Mouse (Mus musculus) liver, embryonic 16.5 days (tissue): ENCODE measurements around the gene Rtp3. TPM values are rescaled to one million over a fixed set of nuclear protein-coding genes. Genes with fewer than 3 reads are reported as not detected.

Experiments used
- ATAC-seq: fragments of 200-750 bp; cut with Nextera tagmentation; 2 replicates; pipeline ENCODE4 v1.8.0; 2017; ENCODE audit warnings: low read depth, mild to moderate bottlenecking, moderate number of reproducible peaks, moderate library complexity
- H3K27ac ChIP-seq: fragments of 300-500 bp; sonication (generic); 2 replicates; pipeline ENCODE4 v1.5.1; 2014; ENCODE audit warnings: mild to moderate bottlenecking, low read length
- H3K27me3 ChIP-seq: fragments of 300-500 bp; sonication (generic); 2 replicates; pipeline ENCODE4 v1.6.1; 2014; ENCODE audit warnings: low read depth, low read length, mixed read lengths; ENCODE audit not compliant: control insufficient read depth, insufficient read depth
- H3K36me3 ChIP-seq: fragments of 300-500 bp; sonication (generic); 2 replicates; pipeline ENCODE4 v1.6.1; 2014; ENCODE audit warnings: mild to moderate bottlenecking; ENCODE audit not compliant: control insufficient read depth, insufficient read depth
- H3K4me1 ChIP-seq: fragments of 300-500 bp; sonication (generic); 2 replicates; pipeline ENCODE4 v1.6.1; 2014; ENCODE audit warnings: low read depth, low read length, mixed read lengths; ENCODE audit not compliant: control insufficient read depth
- H3K4me2 ChIP-seq: fragments of 300-500 bp; sonication (generic); 2 replicates; pipeline ENCODE4 v1.6.1; 2014; ENCODE audit warnings: low read depth, low read length, mixed read lengths
- H3K4me3 ChIP-seq: fragments of 300-500 bp; sonication (generic); 2 replicates; pipeline ENCODE4 v1.5.1; 2014; ENCODE audit warnings: low read depth, mild to moderate bottlenecking, low read length
- H3K9ac ChIP-seq: fragments of 300-500 bp; sonication (generic); 2 replicates; pipeline ENCODE4 v1.6.1; 2014; ENCODE audit warnings: low read depth, low read length
- H3K9me3 ChIP-seq: fragments of 300-500 bp; sonication (generic); replicated peaks from 2 replicates; pipeline ENCODE4 v1.6.1; 2016; ENCODE audit warnings: low read length; ENCODE audit not compliant: control insufficient read depth
- WGBS: fragments of 180-500 bp; shearing (Covaris S2); extraction: QIAGEN DNeasy Blood & Tissue Kit; methylation state at CpG from one replicate; pipeline ENCODE4 v1.1.7; 2014; ENCODE audit not compliant: insufficient replicate concordance; 5-methylcytosine and 5-hydroxymethylcytosine counted together
- polyA plus RNA-seq: library from polyadenylated mRNA; unstranded; fragments of >200 nt; fragmentation: Nextera tagmentation; extraction: Ambion mirVana; gene quantifications from 2 replicates; pipeline ENCODE4 v1.2.1, GENCODE M21; 2015

The Rtp3 gene
- polyA plus RNA-seq, 1 experiment from 2014 or later: 18.1 TPM

GRCm38 (mm10) chr9:110946548-110947044 lies 43.8 kb downstream of the Rtp3 start:
- 17% methylated on average over 20 of the region's 20 CpGs for WGBS
- H3K4me1 ChIP-seq: no peaks in the 10 kb centered on the region
- no peak for ATAC-seq
- H3K4me3 ChIP-seq: no peak overlapping the region
- no peaks in the 10 kb centered on the region for H3K36me3 ChIP-seq
- H3K27me3 ChIP-seq: peaks cover 28% of the 10 kb centered on the region
- no peak overlapping the region for H3K27ac ChIP-seq
- no peak overlapping the region for H3K4me2 ChIP-seq
- no peaks in the 10 kb centered on the region for H3K9me3 ChIP-seq
- H3K9ac ChIP-seq: no peak overlapping the region

- Histone ChIP-seq H3K9ac (no peak within 1 kb of the TSS), H3K27me3 (peaks cover 28% of the 10 kb centered on the region), H3K4me1 (no peaks in the 10 kb centered on the region), H3K27ac (no peak within 1 kb of the TSS), H3K4me3 (no peak within 1 kb of the TSS), H3K4me2 (no peak within 1 kb of the TSS), H3K9me3 (no peaks in the 10 kb centered on the region), H3K36me3 (no peaks in the 10 kb centered on the region)
- no peak for ATAC-seq
- WGBS: 13% methylated on average over 11 of the region's 11 CpGs
These were observed 44.5 kb downstream of the Rtp3 start, which contains the start of gene Tdgf1 for GRCm38 (mm10) chr9:110945926-110946325. TSS of gene Tdgf1 (minus strand) at chr9:110946158.

- H3K4me1 ChIP-seq: no peaks in the 10 kb centered on the region
- H3K27me3 ChIP-seq: peaks cover 28% of the 10 kb centered on the region
- H3K9ac ChIP-seq: no peak overlapping the region
- H3K36me3 ChIP-seq: no peaks in the 10 kb centered on the region
- no peak overlapping the region for H3K4me2 ChIP-seq
- H3K9me3 ChIP-seq: no peaks in the 10 kb centered on the region
- no peak overlapping the region for H3K4me3 ChIP-seq
- no peak overlapping the region for H3K27ac ChIP-seq
- 17% methylated on average over 18 of the region's 18 CpGs for WGBS
- ATAC-seq: no peak
These were observed 45.0 kb downstream of the Rtp3 start for GRCm38 (mm10) chr9:110945343-110945742.

- Histone ChIP-seq H3K4me1 (no peaks in the 10 kb centered on the region), H3K4me2 (no peak overlapping the region), H3K9me3 (no peaks in the 10 kb centered on the region), H3K9ac (no peak overlapping the region), H3K27me3 (peaks cover 28% of the 10 kb centered on the region), H3K27ac (no peak overlapping the region), H3K36me3 (no peaks in the 10 kb centered on the region), H3K4me3 (no peak overlapping the region)
- WGBS: 29% methylated on average over 13 of the region's 13 CpGs
- ATAC-seq: no peak
These were observed 46.1 kb downstream of the Rtp3 start for GRCm38 (mm10) chr9:110944265-110944664.

- ATAC-seq: no peak
- Histone ChIP-seq H3K9ac (no peak overlapping the region), H3K27ac (no peak overlapping the region), H3K4me2 (no peak overlapping the region), H3K4me3 (no peak overlapping the region), H3K4me1 (no peaks in the 10 kb centered on the region; the same call in 1 of the 2 replicates), H3K36me3 (no peaks in the 10 kb centered on the region), H3K9me3 (no peaks in the 10 kb centered on the region), H3K27me3 (no peaks in the 10 kb centered on the region)
- WGBS: 49% methylated on average over 12 of the region's 12 CpGs
These were observed 52.6 kb downstream of the Rtp3 start for GRCm38 (mm10) chr9:110937506-110938490.

GRCm38 (mm10) chr9:110935941-110936340 lies 54.4 kb downstream of the Rtp3 start:
- H3K36me3 ChIP-seq: no peaks in the 10 kb centered on the region
- 72% methylated on average over 7 of the region's 7 CpGs for WGBS
- no peak for ATAC-seq

More at GRCm38 (mm10) chr9:110935941-110936340, 54.4 kb downstream of the Rtp3 start:
- H3K4me2 ChIP-seq: no peak overlapping the region
- H3K27ac ChIP-seq: no peak overlapping the region
- no peaks in the 10 kb centered on the region for H3K9me3 ChIP-seq
- H3K27me3 ChIP-seq: no peaks in the 10 kb centered on the region
- no peak overlapping the region for H3K9ac ChIP-seq
- no peak overlapping the region for H3K4me3 ChIP-seq
- no peaks in the 10 kb centered on the region; the same call in 1 of the 2 replicates for H3K4me1 ChIP-seq

Other genes with a start within 250 kb of the Rtp3 start
- 1.1 and 1.9 TPM in 2 replicates for gene Myl3, start 248.7 kb downstream of the Rtp3 start, polyA plus RNA-seq
- gene Pth1r, start 243.4 kb downstream of the Rtp3 start, polyA plus RNA-seq: 2.3 and 2.5 TPM in 2 replicates
- not detected in 2 replicates for gene Prss42, start 192.4 kb downstream of the Rtp3 start, polyA plus RNA-seq
- not detected in 2 replicates for gene Prss44, start 176.6 kb downstream of the Rtp3 start, polyA plus RNA-seq
- gene Prss43, start 163.9 kb downstream of the Rtp3 start, polyA plus RNA-seq: not detected in 2 replicates
- not detected in 2 replicates for gene Prss45, start 156.0 kb downstream of the Rtp3 start, polyA plus RNA-seq
- gene Prss46, start 146.1 kb downstream of the Rtp3 start, polyA plus RNA-seq: not detected in 2 replicates
- gene Prss50, start 132.6 kb downstream of the Rtp3 start, polyA plus RNA-seq: 8.2 and 8.6 TPM in 2 replicates
- 1.8 and 2.0 TPM in 2 replicates for gene Als2cl, start 110.7 kb downstream of the Rtp3 start, polyA plus RNA-seq
- 2.0 and 2.8 TPM in 2 replicates for gene Tmie, start 110.5 kb downstream of the Rtp3 start, polyA plus RNA-seq
- gene Fam240a, start 73.7 kb downstream of the Rtp3 start, polyA plus RNA-seq: not detected in 2 replicates
- not detected in 2 replicates for gene Tdgf1, start 44.4 kb downstream of the Rtp3 start, polyA plus RNA-seq
- 0.29 and 0.44 TPM in 2 replicates for gene Lrrc2, start 39.0 kb downstream of the Rtp3 start, polyA plus RNA-seq
- 173 and 211 TPM in 2 replicates for gene Ltf, start 28.7 kb upstream of the Rtp3 start, polyA plus RNA-seq
- 15.7 and 18.2 TPM in 2 replicates for gene Ccrl2, start 66.9 kb upstream of the Rtp3 start, polyA plus RNA-seq
- 16.2 and 16.9 TPM in 2 replicates for gene Lrrfip2, start 127.0 kb upstream of the Rtp3 start, polyA plus RNA-seq